Mouse (Mus musculus) embryo, embryonic 10.5 days (tissue): ENCODE data around the gene Zswim5.

ENCODE experiments used
- DNase-seq: peaks from one replicate; pipeline ENCODE4 v3.0.0-alpha.2; 2015; ENCODE audit warnings: low spot score

Gene Zswim5

GRCm38 (mm10) chr4:117005611-117006400, 128.6 kb downstream of the Zswim5 start:
- DNase-seq = no peak

- no peak for DNase-seq
These were observed 129.9 kb downstream of the Zswim5 start for GRCm38 (mm10) chr4:117007058-117007457.

DNA sequence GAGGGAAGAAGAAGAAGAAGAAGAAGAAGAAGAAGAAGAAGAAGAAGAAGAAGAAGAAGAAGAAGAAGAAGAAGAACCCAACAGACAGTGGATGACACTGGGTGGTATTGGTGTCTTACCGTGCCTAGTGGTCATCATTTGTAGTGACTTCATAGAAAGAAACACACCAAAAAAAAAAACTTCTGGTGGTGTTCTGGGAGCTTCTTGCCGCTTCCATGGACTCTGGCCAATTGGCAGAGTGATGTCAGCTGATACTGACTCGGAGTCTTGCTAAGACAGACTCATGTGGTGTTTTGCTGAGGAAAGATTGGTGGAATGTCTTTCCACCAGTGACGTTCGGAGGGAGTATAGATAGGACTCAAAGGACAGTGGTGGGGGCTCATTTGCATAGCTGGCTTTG, 133.1 kb downstream of the Zswim5 start:
- DNase-seq = no peak

GRCm38 (mm10) chr4:117013596-117013995, 136.4 kb downstream of the Zswim5 start:
- no peak for DNase-seq

GRCm38 (mm10) chr4:117014901-117015415, 137.8 kb downstream of the Zswim5 start:
- DNase-seq = no peak

- DNase-seq = peak; percentile 17
These were observed 140.6 kb downstream of the Zswim5 start for GRCm38 (mm10) chr4:117017738-117018137.

DNA sequence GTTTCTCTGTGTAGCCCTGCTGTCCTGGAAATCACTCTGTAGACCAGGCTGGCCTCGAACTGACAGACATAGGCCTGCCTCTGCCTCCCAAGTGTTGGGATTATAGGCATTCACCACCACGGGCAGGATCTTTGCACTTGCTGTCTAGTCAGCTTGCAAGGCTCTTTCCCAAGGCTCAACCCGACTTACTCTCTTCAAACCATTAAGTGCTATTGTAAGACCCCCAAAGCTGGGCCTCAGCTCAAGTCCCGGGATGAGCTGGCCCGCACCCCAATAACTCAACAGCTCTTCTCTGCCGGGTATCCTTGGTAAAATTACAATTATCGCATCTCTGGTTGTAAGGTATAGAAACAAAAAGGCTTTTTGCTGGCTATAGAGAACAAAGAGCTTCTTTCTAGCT, 141.2 kb downstream of the Zswim5 start:
- no peak for DNase-seq

DNA sequence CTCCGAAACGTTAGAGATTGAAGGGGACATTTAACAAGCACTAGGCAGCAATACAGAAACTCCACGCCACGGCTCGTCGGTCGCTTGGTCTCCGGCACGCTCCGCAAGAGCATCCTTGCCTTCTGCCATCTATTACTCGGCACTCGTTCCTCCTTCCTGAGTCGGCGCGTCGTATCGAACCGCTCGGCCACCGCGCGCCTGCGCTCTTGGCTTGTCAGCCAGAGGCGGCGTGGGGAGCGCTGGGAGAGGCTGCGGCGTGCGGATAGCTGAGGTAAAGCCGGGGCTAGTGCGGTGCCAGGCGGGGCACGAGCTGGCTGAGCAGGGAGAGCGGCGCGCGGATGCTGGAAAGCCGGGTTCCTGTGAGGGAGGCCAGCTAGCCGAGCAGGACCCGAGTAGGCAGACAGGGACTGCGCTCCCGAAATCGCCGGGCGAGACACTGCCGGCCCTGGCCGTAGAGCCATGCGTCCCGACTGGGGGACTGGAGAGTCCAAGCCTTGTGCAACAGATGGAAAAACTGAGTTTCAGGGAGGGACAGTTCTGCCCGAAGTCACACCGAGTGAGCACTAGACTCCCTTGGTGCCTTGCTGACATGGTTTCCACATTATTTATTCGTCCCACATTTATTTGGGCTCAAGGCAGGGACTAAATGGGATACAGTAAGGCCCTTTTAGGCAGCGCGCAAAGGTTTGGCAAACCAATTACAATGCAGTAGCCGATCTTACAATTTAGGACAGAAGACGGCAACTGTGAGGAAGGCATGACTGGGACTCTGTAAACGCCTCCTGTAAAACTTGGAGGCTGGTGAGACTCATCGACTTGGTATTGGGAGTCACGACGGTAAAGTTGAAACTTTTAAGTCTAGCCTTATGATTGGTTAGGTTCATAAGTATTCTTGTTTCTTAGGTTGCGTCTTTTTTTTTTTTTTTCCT, 142.3 kb downstream of the Zswim5 start, which contains the start of gene Eif2b3:
Eif2b3 (plus strand) TSS at position 197 of the 929 bp plus-strand sequence.
- DNase-seq = peak; percentile 96

DNA sequence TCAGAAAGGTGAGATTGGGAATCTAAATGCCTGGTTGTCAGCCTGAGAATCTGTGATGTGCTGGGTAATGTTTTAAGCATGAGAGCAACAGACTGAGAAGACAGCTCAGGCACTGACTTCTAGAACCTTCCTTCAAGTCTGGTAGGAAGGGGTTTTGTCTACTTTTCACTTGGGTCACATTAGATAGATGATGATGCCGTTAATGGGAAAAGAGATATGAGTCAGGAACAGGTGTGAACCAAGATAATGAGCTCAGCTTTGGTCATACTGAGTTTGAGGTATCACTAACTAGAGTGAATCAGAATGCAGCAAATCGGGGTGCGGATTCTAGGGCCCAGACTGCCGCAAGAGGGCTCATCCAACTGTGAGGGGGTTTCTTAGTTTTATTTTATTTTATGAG, 146.3 kb downstream of the Zswim5 start:
- no peak for DNase-seq

DNA sequence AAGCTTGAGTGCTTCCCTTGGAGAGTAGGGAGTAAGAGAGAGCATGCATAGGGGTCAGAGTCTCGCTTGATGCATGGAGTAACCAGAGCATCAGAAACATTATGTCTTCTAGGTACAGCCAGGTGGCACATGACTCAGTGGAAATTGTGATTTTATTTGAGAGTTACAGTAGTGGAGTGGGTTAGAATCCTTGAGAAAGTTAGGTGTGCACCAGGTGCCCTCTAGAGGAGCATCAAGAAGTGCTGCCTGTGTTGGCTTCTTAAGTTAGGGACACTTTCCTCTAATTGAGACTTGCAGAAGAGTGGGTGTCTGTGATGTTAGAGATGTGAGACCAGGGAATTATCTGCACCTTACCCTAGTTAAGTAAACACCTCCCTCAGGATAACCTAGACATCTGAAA, 153.9 kb downstream of the Zswim5 start:
- DNase-seq = no peak
